Mouse (Mus musculus) lung, adult 2 months (tissue): ENCODE measurements at regions not wholly inside any gene's neighbourhood (a gene's known extent, or its start where the extent isn't known, plus 50 kb on each side); places are given as distances from the start of the nearest gene placed in this dataset.

ENCODE experiments used
- DNase-seq: peaks from one replicate; pipeline ENCODE4 v3.0.0; 2022
- H3K4me1 ChIP-seq: fragments of 200-500 bp; 2 replicates; pipeline ENCODE4 v1.6.1; 2011; ENCODE audit warnings: low read length; ENCODE audit not compliant: control insufficient read depth, insufficient read depth
- H3K4me3 ChIP-seq: fragments of 200-500 bp; replicated peaks from 2 replicates; pipeline ENCODE3; 2011; ENCODE audit warnings: low read depth, mild to moderate bottlenecking, control low read depth, low read length; ENCODE audit errors: extremely low read depth
- CTCF ChIP-seq: fragments of 200-500 bp; IDR thresholded peaks from 2 replicates; pipeline ENCODE4 v1.5.1; 2011; ENCODE audit warnings: mild to moderate bottlenecking, low read length, control low read depth; ENCODE audit not compliant: insufficient read depth
- POLR2A ChIP-seq: fragments of 200-500 bp; IDR thresholded peaks from 2 replicates; pipeline ENCODE4 v1.6.1; 2011; ENCODE audit warnings: low read depth, mild to moderate bottlenecking, control low read depth, low read length, borderline replicate concordance; ENCODE audit errors: extremely low read depth
- WGBS: fragments of 180-500 bp; shearing (Covaris S2); methylation state at CpG from one replicate; pipeline ENCODE4 v1.1.7; 2018; 5-methylcytosine and 5-hydroxymethylcytosine counted together

GRCm38 (mm10) chr11:117036977-117037376, 78.0 kb upstream of the Sec14l1 start:
- Histone ChIP-seq H3K4me3 (no peak overlapping the region), H3K4me1 (no peaks in the 10 kb centered on the region)
- DNase-seq = no peak
- 44% methylated on average over 7 of the region's 7 CpGs for WGBS
- no peak for TF ChIP-seq CTCF

GRCm38 (mm10) chr11:117038282-117039106, 76.5 kb upstream of the Sec14l1 start:
- TF ChIP-seq POLR2A (no peak), CTCF (no peak)
- DNase-seq = peak; percentile 7
- H3K4me3 ChIP-seq = no peak overlapping the region
- no peaks in the 10 kb centered on the region for H3K4me1 ChIP-seq
- 41% methylated on average over 20 of the region's 20 CpGs for WGBS

DNA sequence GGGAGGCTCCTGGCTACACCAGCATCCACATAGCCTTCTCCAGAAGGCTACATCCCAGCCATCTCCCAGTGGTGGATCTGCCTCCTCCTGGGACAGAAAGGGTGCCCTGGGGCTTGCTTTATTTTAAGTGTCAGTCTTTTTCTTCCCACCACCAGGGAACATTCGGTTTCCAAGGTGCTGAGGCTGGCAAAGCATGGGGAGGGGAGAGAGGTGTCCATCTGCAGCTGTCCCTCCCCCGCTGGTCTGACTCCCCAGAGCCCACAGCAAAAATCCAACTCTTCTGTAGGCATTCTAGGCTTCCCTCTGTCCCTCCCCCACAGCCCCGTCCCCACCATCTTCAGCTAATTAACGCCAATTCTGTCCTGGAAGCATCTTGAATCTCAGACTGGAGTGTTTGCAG, 74.1 kb upstream of the Sec14l1 start:
- Histone ChIP-seq H3K4me3 (no peak overlapping the region), H3K4me1 (no peaks in the 10 kb centered on the region)
- DNase-seq = no peak
- WGBS = 13% methylated on average over 4 of the region's 4 CpGs
- TF ChIP-seq POLR2A = no peak
- no peak for TF ChIP-seq CTCF

- Histone ChIP-seq H3K4me1 (peaks cover 6% of the 10 kb centered on the region), H3K4me3 (no peak overlapping the region)
- DNase-seq = no peak
- WGBS = 78% methylated on average over 5 of the region's 5 CpGs
- TF ChIP-seq POLR2A = no peak
- no peak for TF ChIP-seq CTCF
These were observed 72.6 kb upstream of the Sec14l1 start for GRCm38 (mm10) chr11:117042336-117042735.

DNA sequence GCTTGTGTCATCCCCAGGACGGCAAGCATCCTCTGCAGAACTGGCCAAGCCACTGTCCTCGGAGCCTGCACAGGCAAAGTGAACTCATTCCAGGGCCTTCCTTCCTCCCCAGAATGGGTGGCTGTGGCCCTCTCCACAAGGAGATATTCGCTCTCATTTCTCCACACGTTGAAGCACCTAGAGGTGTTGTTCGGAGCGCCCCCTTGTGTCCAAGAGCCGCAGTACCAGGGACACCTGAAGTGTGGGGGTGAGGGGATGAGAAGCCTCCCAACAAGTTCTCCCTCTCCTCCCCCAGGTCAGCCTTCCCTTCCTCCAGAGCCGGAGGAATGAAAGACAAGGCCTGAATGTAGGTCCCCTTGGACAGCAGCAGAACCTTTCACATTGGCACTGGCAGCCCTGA, 71.4 kb upstream of the Sec14l1 start:
- TF ChIP-seq POLR2A (no peak), CTCF (peak; percentile 73)
- 7% methylated on average over 8 of the region's 8 CpGs for WGBS

GRCm38 (mm10) chr11:117044731-117045130, 70.2 kb upstream of the Sec14l1 start:
- Histone ChIP-seq H3K4me3 (no peak overlapping the region), H3K4me1 (peaks cover 6% of the 10 kb centered on the region)
- TF ChIP-seq CTCF (no peak), POLR2A (no peak)
- DNase-seq = no peak
- WGBS = 85% methylated on average over 1 of the region's 1 CpGs

More for the DNA sequence above, 71.4 kb upstream of the Sec14l1 start:
- peak; percentile 64 for DNase-seq
- H3K4me3 ChIP-seq = no peak overlapping the region
- H3K4me1 ChIP-seq = peaks cover 6% of the 10 kb centered on the region

DNA sequence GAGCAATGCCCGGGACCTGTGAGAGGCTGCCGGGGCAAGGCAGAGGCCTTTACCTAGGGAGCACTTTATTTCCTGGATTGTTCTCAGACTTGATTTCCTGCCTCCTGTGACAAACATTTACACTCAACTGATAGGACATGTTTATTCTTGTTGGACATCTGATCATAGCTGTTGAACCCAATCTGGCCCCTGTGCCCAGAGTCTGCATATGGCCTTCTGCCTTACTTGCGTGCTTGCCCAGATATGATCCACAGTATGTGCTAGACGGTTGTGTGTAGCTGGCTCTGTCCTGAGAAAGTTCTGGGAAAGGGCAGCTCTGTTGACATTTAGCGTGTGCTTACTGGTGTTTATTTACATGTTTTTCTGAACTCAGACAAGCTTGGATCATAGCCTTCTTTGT, 68.3 kb upstream of the Sec14l1 start:
- no peak overlapping the region for H3K4me3 ChIP-seq
- no peak for DNase-seq
- peaks cover 6% of the 10 kb centered on the region for H3K4me1 ChIP-seq
- TF ChIP-seq CTCF (no peak), POLR2A (no peak)
- WGBS = 61% methylated on average over 5 of the region's 5 CpGs

DNA sequence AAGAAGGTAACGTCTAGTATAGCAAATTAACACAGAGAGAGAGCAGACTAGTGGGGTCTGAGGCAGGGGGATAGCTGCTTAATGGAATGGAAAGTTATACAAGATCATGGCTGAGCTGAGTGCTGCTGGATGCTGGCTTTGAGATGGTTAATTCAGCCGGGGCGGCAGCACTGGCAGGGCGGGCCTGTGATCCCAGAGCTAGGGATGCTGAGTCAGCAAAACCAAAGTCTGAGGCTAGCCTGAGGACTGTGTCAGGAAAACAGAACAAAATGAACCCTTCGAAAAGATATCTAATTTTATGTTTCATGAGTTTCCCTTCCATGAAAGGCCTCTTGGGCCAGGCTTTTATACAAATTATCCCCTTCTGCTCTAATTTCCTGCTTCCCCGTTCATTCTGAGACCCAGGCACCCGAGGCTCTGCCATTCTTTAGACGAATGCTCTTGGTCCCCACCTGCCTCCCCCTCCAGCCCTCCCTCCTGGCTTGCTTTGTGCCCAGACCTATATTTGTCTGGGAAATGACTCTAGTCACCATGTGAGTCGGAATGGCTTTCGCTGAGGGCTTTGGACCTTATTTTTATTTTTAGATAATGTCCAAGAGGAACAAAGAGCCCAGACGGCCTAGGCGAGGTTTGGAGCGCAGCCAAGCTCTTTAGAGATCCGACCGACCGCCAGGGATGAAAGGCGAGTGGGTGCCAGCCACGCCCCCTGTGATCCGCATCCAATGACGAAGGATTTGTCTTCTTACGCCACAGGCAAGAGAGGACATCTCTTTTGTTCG, 67.6 kb upstream of the Sec14l1 start:
- Histone ChIP-seq H3K4me3 (no peak overlapping the region), H3K4me1 (peaks cover 6% of the 10 kb centered on the region)
- TF ChIP-seq CTCF = no peak
- TF ChIP-seq POLR2A = no peak
- 15% methylated on average over 22 of the region's 22 CpGs for WGBS
- DNase-seq = no peak

DNA sequence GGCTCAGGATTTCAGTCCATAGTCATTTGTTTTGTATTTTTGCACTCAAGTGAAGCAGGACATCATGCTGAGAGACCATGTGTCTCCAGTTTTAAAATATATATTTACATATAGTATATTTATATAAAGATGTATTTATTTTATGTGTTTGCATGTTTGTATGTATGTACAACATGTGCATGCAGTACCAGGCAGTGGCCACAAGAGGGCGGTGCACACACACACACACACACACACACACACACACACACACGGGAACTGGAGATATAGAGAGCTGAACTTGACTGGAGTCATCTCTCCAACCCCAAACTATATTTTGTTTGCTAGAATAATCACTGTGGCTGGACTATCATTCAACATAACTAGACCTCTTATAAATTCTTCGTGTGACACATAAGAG, 66.1 kb upstream of the Sec14l1 start:
- no peak for DNase-seq
- Histone ChIP-seq H3K4me3 (no peak overlapping the region), H3K4me1 (peaks cover 6% of the 10 kb centered on the region)
- WGBS = 79% methylated on average over 3 of the region's 3 CpGs
- TF ChIP-seq CTCF (0 out of 2 replicates have a peak, but pooled peaks have one; percentile 18), POLR2A (no peak)

GRCm38 (mm10) chr11:117050788-117051187, 64.2 kb upstream of the Sec14l1 start:
- Histone ChIP-seq H3K4me3 (no peak overlapping the region), H3K4me1 (peaks cover 6% of the 10 kb centered on the region)
- no peak for TF ChIP-seq POLR2A
- 0 out of 2 replicates have a peak, but pooled peaks have one; percentile 0 for TF ChIP-seq CTCF
- no peak for DNase-seq
- 88% methylated on average over 7 of the region's 7 CpGs for WGBS
